Mouse (Mus musculus): ENCODE measurements around the gene Snx4.

GRCm38 (mm10) chr16:33318059-33318458 lies 66.8 kb downstream of the Snx4 start:
- TF ChIP-seq CTCF (IDR thresholded peaks at IDR 0.05; ENCODE audit: borderline replicate concordance, insufficient read depth, low read length): no peak
- no peak for TF ChIP-seq POLR2A (IDR thresholded peaks at IDR 0.05; ENCODE audit: low read depth, low read length)
